Mouse (Mus musculus): Measurements from ENCODE around the gene Tmem145.

DNA sequence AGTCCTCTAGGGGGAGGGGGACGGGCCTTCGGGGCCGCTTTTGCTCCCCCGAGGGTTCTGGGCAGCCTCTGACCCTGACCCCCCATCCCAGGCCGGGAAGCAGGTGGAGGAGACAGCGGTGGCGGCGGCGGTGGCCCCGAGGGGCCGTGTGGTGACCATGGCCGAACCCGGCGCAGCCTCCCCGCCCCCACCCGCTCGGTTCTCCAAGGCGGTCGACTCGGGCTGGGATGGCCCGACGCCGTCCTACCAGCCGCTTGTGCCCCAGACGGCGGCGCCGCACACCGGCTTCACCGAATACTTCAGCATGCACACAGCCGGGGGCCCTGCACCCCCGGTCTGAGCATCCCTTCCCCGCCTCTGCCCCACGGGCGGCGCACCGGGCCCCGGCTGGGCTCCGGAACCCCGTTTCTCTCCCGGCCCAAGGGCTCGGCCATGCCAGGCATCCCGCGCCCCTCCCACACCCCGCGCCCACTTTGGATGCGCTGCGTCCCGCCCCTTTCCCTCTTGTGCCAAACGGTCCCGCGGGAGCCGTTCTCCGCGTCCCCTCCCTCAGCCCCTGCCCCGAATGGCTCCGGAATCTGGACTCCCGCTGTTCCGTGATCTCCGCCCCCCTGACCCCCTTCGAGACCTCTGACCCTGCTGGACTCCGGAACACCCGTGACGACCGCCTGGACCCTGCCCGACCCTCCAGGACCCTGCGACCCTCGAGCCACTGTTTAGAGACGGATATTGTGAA, 9.6 kb downstream of the Tmem145 start:
- no peak for TF ChIP-seq CTCF (IDR thresholded peaks at IDR 0.05; ENCODE audit: low read depth)
- no peak for TF ChIP-seq EP300 (optimal IDR thresholded peaks at IDR 0.05)

Data from stomach, postnatal 0 days (tissue).